Mouse (Mus musculus) lung, adult 18-20 months (tissue): ENCODE data around the gene Ubxn11.

Source experiments
- DNase-seq, 2 experiments: peaks; one replicate each; pipeline ENCODE4 v3.0.0; 2022; ENCODE audit warnings: mixed read lengths in 2 of 2

Gene Ubxn11

DNA sequence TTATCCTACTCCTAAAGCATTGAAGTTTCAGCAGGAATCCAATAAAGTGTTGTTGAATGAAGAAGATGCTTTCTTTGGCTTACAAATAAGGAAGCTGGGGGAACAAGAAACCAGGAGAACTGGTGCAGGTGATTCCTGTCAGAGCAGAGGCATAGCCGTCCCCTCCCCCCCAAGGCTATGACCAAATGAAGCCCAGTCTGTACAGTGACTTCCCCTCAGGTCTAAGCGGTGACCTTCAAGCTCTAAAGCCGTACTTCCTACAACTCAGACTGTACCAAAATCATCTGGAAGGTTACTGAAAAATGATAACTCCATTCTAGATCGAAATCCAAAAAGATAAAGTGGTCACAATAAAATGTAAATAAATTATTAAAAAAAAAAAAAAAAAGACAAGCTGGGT is 47.0 kb downstream of the Ubxn11 start:
- DNase-seq: no peak

DNA sequence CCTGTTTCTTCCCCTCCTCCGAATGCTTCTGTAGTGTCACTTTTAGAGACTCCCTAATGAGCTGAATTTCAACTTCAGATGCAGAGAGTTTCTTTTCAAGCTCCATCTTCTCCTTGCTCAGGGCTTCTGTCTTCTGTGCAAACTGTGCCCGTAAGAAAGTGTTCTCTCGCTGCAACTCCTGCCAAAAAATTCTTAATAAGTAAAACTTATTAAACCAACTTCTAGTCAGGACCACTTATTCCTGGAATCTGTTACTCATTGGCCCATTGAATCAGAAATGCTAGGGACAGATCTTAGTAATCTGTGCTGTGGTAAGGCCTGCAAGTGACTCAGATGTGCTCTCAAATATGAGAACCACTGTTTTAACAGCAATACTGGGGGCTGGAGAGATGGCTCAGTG is 49.7 kb downstream of the Ubxn11 start:
- DNase-seq: no peak

DNA sequence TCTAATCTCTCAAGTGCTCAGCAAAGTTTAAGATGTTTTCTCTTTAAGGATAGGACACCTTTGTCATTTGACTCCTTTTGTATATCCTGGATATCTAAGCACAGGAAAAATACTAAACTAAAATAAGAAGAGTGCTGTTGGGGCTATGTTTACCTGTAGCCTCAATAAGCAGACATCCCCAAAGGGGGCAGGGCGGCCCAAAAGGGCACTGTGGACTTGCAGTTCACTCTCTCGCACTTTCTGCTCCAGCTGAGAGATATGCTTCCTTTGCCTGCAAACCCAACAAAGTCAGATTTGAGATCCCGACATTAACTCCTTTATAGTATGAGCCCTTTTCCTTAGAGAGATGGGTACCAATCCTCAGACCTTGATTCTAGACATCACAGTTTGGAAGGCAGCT is 51.3 kb downstream of the Ubxn11 start:
- DNase-seq: no peak

DNA sequence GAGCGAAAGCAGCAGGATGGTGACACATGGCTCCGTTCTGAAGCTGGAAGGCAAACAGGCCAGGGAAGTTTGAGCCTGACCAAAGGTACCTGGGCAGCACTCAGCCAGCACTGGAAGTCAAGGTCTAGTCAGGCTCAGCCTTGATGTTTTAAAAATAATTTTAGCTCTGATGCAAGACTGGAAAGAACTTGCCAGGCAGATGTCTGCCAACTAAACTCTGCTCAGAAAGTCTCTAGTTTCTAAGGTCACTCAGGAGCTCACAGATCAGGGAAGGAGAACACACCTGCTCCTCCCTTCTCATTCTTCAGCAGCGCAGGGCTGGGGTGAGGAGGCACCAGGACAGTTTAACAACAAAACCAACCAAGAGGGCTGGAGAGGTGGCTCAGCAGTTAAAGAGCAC is 52.0 kb downstream of the Ubxn11 start:
- DNase-seq: no peak

DNA sequence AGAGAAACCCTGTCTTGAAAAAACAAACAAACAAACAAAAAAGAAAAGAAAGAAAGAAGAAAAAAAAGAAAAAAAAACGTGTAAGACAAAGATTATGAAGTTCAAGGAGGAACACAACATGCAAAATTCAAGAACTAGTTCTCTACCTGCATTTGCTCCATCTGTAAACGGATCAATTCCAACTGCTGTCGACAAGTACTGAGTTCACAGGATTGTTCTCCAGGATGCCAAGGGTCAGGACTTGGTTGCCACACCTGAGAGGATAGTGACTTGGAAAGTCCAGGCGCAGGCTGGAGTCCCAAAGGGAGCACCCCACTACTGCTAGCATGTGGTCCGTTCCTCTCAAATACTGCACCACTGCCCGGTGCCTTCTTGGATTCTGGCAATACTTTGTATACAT is 53.2 kb downstream of the Ubxn11 start:
- DNase-seq: no peak

DNA sequence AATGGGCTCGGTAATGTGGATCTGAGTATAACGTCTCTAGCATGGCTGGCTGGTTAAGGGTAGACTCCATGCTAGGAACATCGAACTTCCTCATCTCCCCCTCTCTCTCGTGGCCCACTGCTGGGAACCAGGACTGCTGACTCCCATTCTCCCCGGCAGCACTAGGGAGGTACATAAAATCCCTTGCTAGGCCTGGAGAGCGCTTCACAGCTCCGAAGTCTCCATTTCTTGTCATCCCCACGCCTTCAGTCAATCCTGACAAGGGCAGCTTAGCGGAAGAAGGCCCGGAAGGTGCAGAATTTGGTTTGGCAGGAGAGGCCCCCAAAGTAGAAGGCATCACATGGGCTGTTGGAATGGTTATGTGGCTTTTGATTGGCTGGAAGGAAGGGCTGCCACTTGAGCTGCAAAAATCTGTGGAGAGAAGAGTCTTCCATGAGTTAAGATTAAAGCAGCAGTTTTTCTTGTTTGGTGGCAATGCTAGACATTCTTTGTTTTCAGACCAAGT is 53.6 kb downstream of the Ubxn11 start:
- DNase-seq: no peak

DNA sequence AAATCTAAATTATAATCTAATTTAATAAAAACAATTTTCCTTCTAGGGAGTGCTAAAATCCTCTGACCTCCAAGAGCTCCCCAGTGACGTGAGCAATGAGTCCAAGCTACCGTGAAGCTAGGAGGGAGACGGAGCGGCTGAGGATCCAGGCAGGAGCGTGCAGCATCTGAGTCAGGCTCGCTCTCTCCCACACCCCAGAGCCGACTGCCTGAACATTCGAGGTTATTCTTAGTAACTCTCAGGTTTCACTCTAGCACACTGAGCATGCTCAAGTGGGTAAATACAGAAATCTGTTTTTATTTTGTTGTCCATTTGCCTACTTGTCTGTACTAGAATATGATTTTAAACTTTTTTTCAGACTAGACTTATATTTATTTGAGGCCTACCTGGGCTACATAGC is 54.4 kb downstream of the Ubxn11 start:
- peak; percentile 11 to 50 for DNase-seq

DNA sequence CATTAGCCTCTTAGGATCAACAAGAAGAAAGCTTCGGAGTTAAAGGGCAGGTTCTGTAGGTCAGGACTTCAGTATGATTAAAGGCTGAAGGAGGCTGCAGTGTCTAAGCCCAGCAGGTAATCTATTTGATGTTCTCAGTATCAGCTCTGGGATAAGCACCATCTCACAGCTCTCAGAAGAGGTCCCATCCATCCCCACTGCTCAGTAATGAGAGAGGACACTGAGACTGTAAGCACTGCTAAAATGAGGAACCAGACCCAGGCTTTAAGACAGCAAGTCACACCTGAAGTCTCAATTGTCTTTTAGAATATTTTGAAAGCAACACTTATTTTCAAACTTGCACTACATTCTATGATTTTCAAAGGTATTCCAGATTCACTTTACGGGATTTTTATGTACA is 55.2 kb downstream of the Ubxn11 start:
- DNase-seq: no peak

DNA sequence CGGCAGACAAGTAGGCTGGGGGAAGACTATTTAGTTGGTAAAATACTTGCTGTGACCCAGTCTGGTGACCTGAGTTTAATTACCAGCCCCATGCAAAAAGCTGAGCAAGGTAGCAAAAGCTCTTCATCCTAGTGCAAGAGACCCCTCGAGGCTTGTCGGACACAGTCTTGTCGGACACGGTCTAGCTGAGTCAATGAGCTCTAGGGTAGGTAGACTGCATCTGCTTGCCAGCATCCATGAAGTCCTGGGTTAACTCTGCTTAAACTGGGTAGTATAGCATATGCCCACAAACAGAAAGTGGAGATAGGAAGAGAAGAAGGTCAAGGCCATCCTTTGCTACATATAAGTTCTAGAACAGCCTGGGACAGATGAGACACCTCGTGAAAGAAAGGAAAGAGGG is 56.4 kb downstream of the Ubxn11 start:
- no peak for DNase-seq

DNA sequence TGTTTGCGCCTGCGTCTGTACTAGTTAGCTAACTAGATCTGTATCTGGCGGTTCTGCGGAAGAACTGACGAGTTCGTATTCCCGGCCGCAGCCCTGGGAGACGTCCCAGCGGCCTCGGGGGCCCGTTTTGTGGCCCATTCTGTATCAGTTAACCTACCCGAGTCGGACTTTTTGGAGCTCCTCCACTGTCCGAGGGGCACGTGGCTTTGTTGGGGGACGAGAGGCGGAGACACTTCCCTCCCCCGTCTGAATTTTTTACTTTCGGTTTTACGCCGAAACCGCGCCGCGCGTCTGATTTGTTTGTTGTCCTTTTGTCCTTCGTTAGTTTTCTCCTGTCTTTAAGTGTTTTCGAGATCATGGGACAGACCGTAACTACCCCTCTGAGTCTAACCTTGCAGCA is 57.7 kb downstream of the Ubxn11 start:
- DNase-seq: peak; percentile 64 to 66

DNA sequence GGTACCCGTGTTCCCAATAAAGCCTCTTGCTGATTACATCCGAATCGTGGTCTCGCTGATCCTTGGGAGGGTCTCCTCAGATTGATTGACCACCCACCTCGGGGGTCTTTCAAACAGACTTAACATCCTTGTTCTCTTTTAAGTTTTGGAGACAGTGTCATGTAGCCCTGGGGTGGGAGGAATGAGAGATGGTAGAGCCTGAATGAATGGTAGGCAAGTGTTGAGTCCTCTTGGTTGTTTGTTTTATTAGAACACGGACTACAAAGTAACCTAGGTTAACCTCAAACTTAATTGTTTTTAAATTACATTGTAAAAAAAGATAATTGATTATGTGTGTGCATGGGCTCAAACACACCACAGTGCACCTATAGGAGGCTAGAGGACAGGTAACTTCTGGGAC is 62.2 kb downstream of the Ubxn11 start:
- DNase-seq: no peak

DNA sequence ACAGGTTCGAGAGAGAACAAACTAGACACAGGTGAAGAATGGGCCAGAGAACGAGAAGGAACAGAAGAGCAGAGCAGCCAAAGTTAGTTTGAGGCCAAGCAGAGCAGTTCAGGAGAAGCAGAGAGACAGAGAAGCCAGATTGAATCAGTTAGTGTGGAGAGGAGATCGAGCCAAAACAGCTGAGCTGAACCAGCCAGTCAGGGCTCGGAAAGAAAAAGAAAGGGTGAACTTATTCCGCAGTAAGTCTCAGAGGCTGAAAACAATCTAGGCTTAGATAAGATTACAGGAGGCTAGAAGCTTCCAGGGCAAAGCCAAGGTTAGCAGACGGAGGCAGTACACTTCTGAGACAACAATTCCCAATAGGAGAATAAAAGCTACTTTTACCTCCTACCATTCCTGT is 62.7 kb downstream of the Ubxn11 start:
- no peak for DNase-seq

DNA sequence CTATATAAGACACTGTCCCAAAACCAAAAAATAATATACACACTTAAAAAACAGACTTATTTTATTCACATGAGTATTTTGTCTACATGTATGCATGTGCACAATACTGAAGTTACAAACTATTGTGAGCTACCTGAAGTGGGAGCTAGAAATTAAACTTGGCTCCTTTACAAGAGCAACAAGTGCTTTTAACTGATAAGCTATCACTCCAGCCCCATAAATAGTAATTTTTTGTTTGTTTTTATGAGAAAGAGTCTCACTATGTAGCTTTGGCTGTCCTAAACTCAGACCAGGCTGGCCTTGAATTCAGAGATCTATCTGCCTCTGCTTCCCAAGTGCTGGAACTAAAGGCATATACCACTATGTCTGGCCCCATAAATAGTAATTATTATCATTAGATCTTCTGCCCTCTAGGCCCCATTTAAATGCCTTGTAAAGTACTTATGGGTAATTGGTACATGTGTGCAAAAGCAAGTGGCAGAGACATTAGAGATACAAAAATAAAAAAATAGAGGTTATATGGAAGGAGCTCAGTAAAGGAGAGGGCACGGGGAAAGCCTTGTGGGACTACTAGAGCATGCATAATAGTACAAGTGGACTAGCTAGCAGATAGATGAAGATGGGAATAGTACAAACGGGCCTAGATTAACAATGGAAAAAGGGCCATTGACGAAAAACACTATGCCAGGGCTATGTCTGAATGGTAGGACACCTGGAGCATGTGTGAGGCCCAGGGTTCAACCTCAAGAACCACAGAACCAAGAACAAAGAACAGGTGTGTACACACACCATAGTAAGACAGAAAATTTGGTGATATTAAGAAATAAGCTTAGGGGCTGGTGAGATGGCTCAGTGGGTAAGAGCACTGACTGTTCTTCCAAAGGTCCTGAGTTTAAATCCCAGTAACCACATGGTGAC is 63.4 kb downstream of the Ubxn11 start:
- no peak for DNase-seq

DNA sequence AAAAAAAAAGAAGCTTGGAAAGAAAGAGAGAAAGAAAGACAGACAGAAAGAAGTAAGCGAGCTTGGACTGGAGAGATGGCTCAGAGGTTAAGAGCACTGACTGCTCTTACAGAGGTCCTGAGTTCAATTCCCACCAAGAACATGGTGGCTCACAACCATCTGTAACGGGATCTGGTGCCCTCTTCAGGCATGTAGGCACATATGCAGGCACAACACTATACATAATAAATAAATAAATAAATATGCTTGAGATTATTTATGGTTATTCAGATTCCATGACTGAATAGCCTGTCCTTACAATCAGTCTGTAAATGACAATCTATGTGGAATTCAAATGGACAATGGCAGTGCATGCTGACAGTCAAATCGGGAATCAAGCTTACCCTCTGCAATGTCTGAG is 64.5 kb downstream of the Ubxn11 start:
- no peak for DNase-seq

DNA sequence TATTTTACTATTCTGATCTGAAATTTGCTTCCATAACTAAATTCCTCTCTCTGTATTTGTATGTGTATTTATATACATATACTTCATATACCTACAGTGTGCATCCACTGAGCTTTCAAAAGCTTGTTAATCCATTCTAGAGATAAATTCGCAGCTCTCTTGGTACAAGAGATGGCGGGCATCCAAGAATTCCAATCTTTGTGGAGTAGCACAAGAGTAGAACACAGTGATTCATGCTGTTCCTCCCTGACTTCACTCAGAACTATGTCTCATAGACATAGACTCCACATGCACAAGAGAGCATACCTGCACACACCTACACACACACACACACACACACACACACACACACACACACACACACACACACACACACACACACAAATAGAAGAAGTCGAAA is 70.0 kb downstream of the Ubxn11 start:
- no peak for DNase-seq
